Mouse (Mus musculus) liver, postnatal 0 days (tissue): ENCODE measurements around the gene Arid2.

Experiments used
- CTCF ChIP-seq: sonication (generic); IDR thresholded peaks from 2 replicates; pipeline ENCODE4 v1.5.1; 2016; ENCODE audit warnings: antibody characterized with exemption, low read depth
- EP300 ChIP-seq: IDR thresholded peaks from 2 replicates; pipeline ENCODE4 v1.6.1; 2016; ENCODE audit warnings: antibody characterized with exemption, low read depth, mild to moderate bottlenecking

GRCm38 (mm10) chr15:96283141-96283540 is 4.2 kb upstream of the Arid2 start:
- no peak for TF ChIP-seq EP300
- TF ChIP-seq CTCF = no peak
